Mouse (Mus musculus) ES-Bruce4 (cell line): Measurements from ENCODE around the gene Lrch1.

Source experiments
- CTCF ChIP-seq: IDR thresholded peaks from one replicate; pipeline ENCODE4 v1.8.1; 2011; ENCODE audit warnings: low read depth, low read length
- EP300 ChIP-seq: IDR thresholded peaks from 2 replicates; pipeline ENCODE4 v1.6.1; 2011; ENCODE audit warnings: low read depth, low read length; ENCODE audit not compliant: insufficient read depth

DNA sequence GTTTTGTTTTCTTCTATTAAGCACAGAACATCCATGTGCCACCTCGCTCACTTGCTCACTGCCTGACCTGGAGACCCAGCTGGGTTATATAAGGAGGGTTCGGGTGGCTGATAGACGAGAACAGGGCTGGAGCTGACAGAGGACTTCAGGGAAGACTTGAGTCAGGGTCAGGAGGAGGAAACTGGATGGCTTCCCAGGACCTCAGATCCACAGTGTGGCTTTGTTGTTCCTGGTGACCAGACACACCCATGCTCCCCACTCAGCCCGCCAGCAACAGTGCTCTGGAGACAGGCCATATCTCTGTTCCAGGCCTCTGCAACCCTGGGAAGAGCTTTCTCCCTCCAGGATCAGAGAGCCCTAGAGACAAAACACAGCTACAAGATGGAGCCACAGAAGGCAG, 44.6 kb downstream of the Lrch1 start:
- TF ChIP-seq CTCF (no peak), EP300 (no peak)
